Mouse (Mus musculus) urinary bladder, postnatal 10 days (tissue): ENCODE measurements at regions not wholly inside any gene's neighbourhood (a gene's known extent, or its start where the extent isn't known, plus 50 kb on each side); places are given as distances from the start of the nearest gene placed in this dataset.
"Not testable (repeated sequence)": the region's sequence is repeated elsewhere in the genome, so short reads cannot be mapped to it uniquely, and the experiment has no call there.

Experiments
- DNase-seq: peaks from one replicate; pipeline ENCODE4 v3.0.0; 2022; ENCODE audit warnings: low spot score

GRCm38 (mm10) chr4:9724801-9725200 lies 1149.5 kb upstream of the 2610301B20Rik start:
- not testable (repeated sequence) for DNase-seq

- DNase-seq = no peak
Measured at GRCm38 (mm10) chr4:9737691-9738090, 1136.6 kb upstream of the 2610301B20Rik start.

- DNase-seq = no peak
Measured at GRCm38 (mm10) chr4:9747411-9747938, 1126.8 kb upstream of the 2610301B20Rik start.

GRCm38 (mm10) chr4:9748110-9748509 lies 1126.2 kb upstream of the 2610301B20Rik start:
- DNase-seq = no peak

- DNase-seq = no peak
Measured at GRCm38 (mm10) chr4:9749877-9750276, 1124.4 kb upstream of the 2610301B20Rik start.

- no peak for DNase-seq
Measured at GRCm38 (mm10) chr4:9750404-9750803, 1123.9 kb upstream of the 2610301B20Rik start.

GRCm38 (mm10) chr4:9763321-9763720 lies 1111.0 kb upstream of the 2610301B20Rik start:
- no peak for DNase-seq

GRCm38 (mm10) chr4:9769633-9770205 lies 1104.6 kb upstream of the 2610301B20Rik start:
- DNase-seq = no peak

- peak; percentile 16 for DNase-seq
Measured at GRCm38 (mm10) chr4:9770372-9771102, 1103.8 kb upstream of the 2610301B20Rik start.

GRCm38 (mm10) chr4:9771103-9771474 lies 1103.2 kb upstream of the 2610301B20Rik start:
- DNase-seq = no peak

GRCm38 (mm10) chr4:9778391-9778790 lies 1095.9 kb upstream of the 2610301B20Rik start:
- no peak for DNase-seq

- no peak for DNase-seq
Measured at GRCm38 (mm10) chr4:9779594-9779993, 1094.7 kb upstream of the 2610301B20Rik start.

GRCm38 (mm10) chr4:9780179-9780578 lies 1094.1 kb upstream of the 2610301B20Rik start:
- peak; percentile 16 for DNase-seq

- no peak for DNase-seq
Measured at GRCm38 (mm10) chr4:9781318-9781717, 1093.0 kb upstream of the 2610301B20Rik start.

- DNase-seq = no peak
Measured at GRCm38 (mm10) chr4:9787795-9788365, 1086.4 kb upstream of the 2610301B20Rik start.

- DNase-seq = no peak
Measured at GRCm38 (mm10) chr4:9790478-9790877, 1083.8 kb upstream of the 2610301B20Rik start.
